ENCODE assay signal across 16 mouse cellular contexts in genomic region chrX:70261360-70261759, GRCm38 (mm10).
"Had no signal": no experiment of that assay in that cellular context is flagged by ENCODE, and none has a peak within 500 bp of the region (broad histone marks: within the 10 kb centered on the region; RNA-seq: fewer than 3 reads in every experiment).

No protein-coding gene starts in this region.

- H3K4me2 ChIP-seq: liver, embryonic 13.5 days; midbrain, embryonic 13.5 days; neural tube, embryonic 13.5 days; stomach, embryonic 15.5 days had no signal

- H3K27me3 ChIP-seq: liver, embryonic 13.5 days; midbrain, embryonic 13.5 days; neural tube, embryonic 13.5 days; stomach, embryonic 15.5 days had no signal

- H3K4me1 ChIP-seq: liver, embryonic 13.5 days; megakaryocyte, embryonic 14.5 days; midbrain, embryonic 10.5 days; midbrain, embryonic 13.5 days; neural tube, embryonic 13.5 days; stomach, embryonic 15.5 days had no signal

- H3K4me3 ChIP-seq: left cerebral cortex, adult 2 months; liver, embryonic 13.5 days; megakaryocyte, embryonic 14.5 days; midbrain, embryonic 10.5 days; midbrain, embryonic 13.5 days; myocyte; neural tube, embryonic 13.5 days; stomach, embryonic 15.5 days had no signal

- ATAC-seq: midbrain, embryonic 13.5 days; midbrain, embryonic 16.5 days had no signal

- H3K9ac ChIP-seq: liver, embryonic 13.5 days; midbrain, embryonic 13.5 days; neural tube, embryonic 13.5 days; stomach, embryonic 15.5 days had no signal

- H3K27ac ChIP-seq: left cerebral cortex, adult 2 months; liver, embryonic 13.5 days; midbrain, embryonic 10.5 days; midbrain, embryonic 13.5 days; neural tube, embryonic 13.5 days; stomach, embryonic 15.5 days had no signal

- H3K36me3 ChIP-seq: liver, embryonic 13.5 days; midbrain, embryonic 10.5 days; midbrain, embryonic 13.5 days; neural tube, embryonic 13.5 days; stomach, embryonic 15.5 days had no signal

- DNase-seq: kidney, postnatal 10 days; layer of hippocampus, postnatal 36 days; liver, embryonic 13.5 days; lung, adult 2 months; retina, postnatal 1 day; right cerebral cortex, postnatal 25 days; spleen, adult 18-20 months; thymus, postnatal 25 days had no signal

- H3K9me3 ChIP-seq: liver, embryonic 13.5 days; midbrain, embryonic 10.5 days; midbrain, embryonic 13.5 days; neural tube, embryonic 13.5 days; stomach, embryonic 15.5 days had no signal
